Mouse (Mus musculus) limb, embryonic 11.5 days (tissue): ENCODE data around the gene Mtmr2. TPM values are rescaled to one million over a fixed set of nuclear protein-coding genes. Genes with fewer than 3 reads are reported as not detected.
"Not testable (repeated sequence)": the region's sequence is repeated elsewhere in the genome, so short reads cannot be mapped to it uniquely, and the experiment has no call there.

Source experiments
- ATAC-seq: fragments of 200-750 bp; cut with Nextera tagmentation; 2 replicates; pipeline ENCODE4 v1.8.0; 2017; ENCODE audit warnings: low read depth; ENCODE audit not compliant: insufficient number of reproducible peaks, low FRiP score, low TSS enrichment
- DNase-seq: peaks from one replicate; pipeline ENCODE4 v3.0.0-alpha.2; 2015; ENCODE audit warnings: low spot score
- H3K27ac ChIP-seq: fragments of 300-500 bp; sonication (generic); replicated peaks from 2 replicates; pipeline ENCODE4 v1.5.1; 2014; ENCODE audit warnings: low read depth, mild to moderate bottlenecking, low read length
- H3K27me3 ChIP-seq: fragments of 300-500 bp; sonication (generic); 2 replicates; pipeline ENCODE4 v1.6.1; 2014; ENCODE audit warnings: mild to moderate bottlenecking, low read length, mixed read lengths; ENCODE audit not compliant: control insufficient read depth, insufficient read depth
- H3K36me3 ChIP-seq: fragments of 300-500 bp; sonication (generic); 2 replicates; pipeline ENCODE4 v1.6.1; 2014; ENCODE audit warnings: mild to moderate bottlenecking, low read length, moderate library complexity, mixed read lengths; ENCODE audit not compliant: control insufficient read depth, insufficient read depth
- H3K4me1 ChIP-seq: fragments of 300-500 bp; sonication (generic); 2 replicates; pipeline ENCODE4 v1.6.1; 2014; ENCODE audit warnings: low read length, mixed read lengths; ENCODE audit not compliant: control insufficient read depth, insufficient read depth
- H3K4me2 ChIP-seq: fragments of 300-500 bp; sonication (generic); 2 replicates; pipeline ENCODE4 v1.6.1; 2014; ENCODE audit warnings: low read depth, mild to moderate bottlenecking, moderate library complexity; ENCODE audit not compliant: severe bottlenecking
- H3K4me3 ChIP-seq: fragments of 300-500 bp; sonication (generic); 2 replicates; pipeline ENCODE4 v1.5.1; 2014; ENCODE audit warnings: low read depth, low read length
- H3K9ac ChIP-seq: fragments of 300-500 bp; sonication (generic); 2 replicates; pipeline ENCODE4 v1.6.1; 2014; ENCODE audit warnings: mild to moderate bottlenecking, low read length
- H3K9me3 ChIP-seq: fragments of 300-500 bp; sonication (generic); 2 replicates; pipeline ENCODE4 v1.6.1; 2016; ENCODE audit warnings: low read length; ENCODE audit not compliant: control insufficient read depth
- WGBS: fragments of 180-500 bp; shearing (Covaris S2); extraction: QIAGEN DNeasy Blood & Tissue Kit; methylation state at CpG from one replicate; pipeline ENCODE4 v1.1.7; 2014; 5-methylcytosine and 5-hydroxymethylcytosine counted together
- polyA plus RNA-seq: library from polyadenylated mRNA; unstranded; fragments of >200 nt; fragmentation: Nextera tagmentation; extraction: Ambion mirVana; gene quantifications from 2 replicates; pipeline ENCODE4 v1.2.1, GENCODE M21; 2014

Gene Mtmr2
- polyA plus RNA-seq, 1 experiment from 2014 or later, result 89.5 TPM

DNA sequence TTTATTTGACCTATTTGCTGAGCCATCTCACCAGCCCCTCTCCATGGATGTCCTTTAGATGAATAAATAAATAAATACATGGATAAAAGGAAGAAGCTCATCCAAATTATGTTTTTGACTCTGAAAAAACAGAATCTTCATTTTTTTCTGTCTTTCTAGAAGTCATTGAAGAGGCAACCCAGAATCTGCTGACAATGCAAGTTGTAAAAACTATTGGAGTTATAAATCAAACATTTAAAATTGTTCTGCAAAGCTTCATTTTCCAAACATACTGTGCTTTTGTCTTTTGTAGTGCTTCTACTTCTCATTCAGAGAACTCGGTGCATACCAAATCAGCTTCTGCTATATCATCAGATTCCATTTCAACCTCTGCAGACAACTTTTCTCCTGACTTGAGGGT lies 33.8 kb downstream of the Mtmr2 start:
- 91% methylated on average over 1 of the region's 1 CpGs for WGBS
- H3K4me2 ChIP-seq, result no peak overlapping the region
- H3K9me3 ChIP-seq, result no peaks in the 10 kb centered on the region
- no peaks in the 10 kb centered on the region for H3K27me3 ChIP-seq
- H3K4me1 ChIP-seq, result no peaks in the 10 kb centered on the region
- no peak overlapping the region for H3K9ac ChIP-seq
- no peak for DNase-seq
- H3K27ac ChIP-seq, result no peak overlapping the region
- no peak for ATAC-seq
- no peak overlapping the region for H3K4me3 ChIP-seq
- no peaks in the 10 kb centered on the region for H3K36me3 ChIP-seq

DNA sequence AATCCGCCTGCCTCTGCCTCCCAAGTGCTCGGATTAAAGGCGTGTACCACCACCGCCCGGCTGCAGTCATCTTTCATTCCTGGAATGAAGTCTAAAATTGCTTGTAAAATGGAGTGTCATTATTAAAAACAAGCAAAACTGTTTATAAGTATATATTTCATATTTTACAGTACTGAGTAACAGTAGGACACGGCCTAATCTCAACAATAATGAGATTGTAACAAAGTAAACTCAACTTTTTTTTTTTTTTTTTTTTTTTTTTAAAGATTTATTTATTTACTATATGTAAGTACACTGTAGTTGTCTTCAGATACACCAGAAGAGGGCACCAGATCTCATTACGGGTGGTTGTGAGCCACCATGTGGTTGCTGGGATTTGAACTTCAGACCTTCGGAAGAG lies 42.7 kb downstream of the Mtmr2 start:
- H3K36me3 ChIP-seq, H3K9me3 ChIP-seq, H3K9ac ChIP-seq, H3K27me3 ChIP-seq, H3K4me3 ChIP-seq, H3K4me2 ChIP-seq, ATAC-seq, H3K4me1 ChIP-seq, H3K27ac ChIP-seq, DNase-seq: not testable (repeated sequence)
- WGBS, result 98% methylated on average over 7 of the region's 8 CpGs

- peaks cover 3% of the 10 kb centered on the region; the same call in 1 of the 2 replicates for H3K36me3 ChIP-seq
- no peak overlapping the region for H3K4me3 ChIP-seq
- H3K4me1 ChIP-seq, result no peaks in the 10 kb centered on the region
- H3K9ac ChIP-seq, result no peak overlapping the region
- no peak overlapping the region for H3K27ac ChIP-seq
- no peak for DNase-seq
- H3K4me2 ChIP-seq, result no peak overlapping the region
- ATAC-seq, result no peak
- WGBS, result 67% methylated on average over 1 of the region's 1 CpGs
- H3K9me3 ChIP-seq, result no peaks in the 10 kb centered on the region
- H3K27me3 ChIP-seq, result no peaks in the 10 kb centered on the region
Measured at GRCm38 (mm10) chr9:13794302-13794701, 46.1 kb downstream of the Mtmr2 start.

DNA sequence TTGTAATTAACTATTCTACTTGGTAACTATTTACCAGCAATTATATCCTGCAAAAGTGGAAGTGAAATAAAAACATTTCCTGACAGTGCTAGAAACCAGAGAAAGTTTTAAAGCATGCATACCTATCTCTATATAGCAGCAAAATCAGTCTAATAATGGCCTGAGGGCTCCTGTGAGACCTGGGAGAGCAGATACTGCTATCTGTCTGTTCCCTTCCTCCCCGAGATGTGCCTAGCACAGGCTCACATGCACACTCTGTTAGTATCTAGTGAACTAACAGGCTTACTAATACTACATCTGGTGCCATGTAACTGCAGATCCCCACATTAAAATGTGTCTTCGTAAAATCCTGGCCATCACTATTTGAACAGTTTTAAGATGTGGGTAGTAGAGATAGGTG lies 46.5 kb downstream of the Mtmr2 start:
- no peaks in the 10 kb centered on the region for H3K27me3 ChIP-seq
- no peaks in the 10 kb centered on the region for H3K9me3 ChIP-seq
- no peak overlapping the region for H3K4me3 ChIP-seq
- no peak overlapping the region for H3K27ac ChIP-seq
- H3K36me3 ChIP-seq, result peaks cover 5% of the 10 kb centered on the region; the same call in 1 of the 2 replicates
- H3K4me2 ChIP-seq, result no peak overlapping the region
- 93% methylated on average over 2 of the region's 2 CpGs for WGBS
- H3K4me1 ChIP-seq, result no peaks in the 10 kb centered on the region
- no peak overlapping the region for H3K9ac ChIP-seq
- ATAC-seq (no peak), DNase-seq (no peak)

GRCm38 (mm10) chr9:13804480-13804879 lies 56.3 kb downstream of the Mtmr2 start:
- H3K9ac ChIP-seq, result no peak overlapping the region
- no peaks in the 10 kb centered on the region for H3K4me1 ChIP-seq
- H3K27ac ChIP-seq, result no peak overlapping the region
- ATAC-seq (no peak), DNase-seq (no peak)
- H3K9me3 ChIP-seq, result no peaks in the 10 kb centered on the region
- H3K27me3 ChIP-seq, result no peaks in the 10 kb centered on the region
- no peak overlapping the region for H3K4me3 ChIP-seq
- no peak overlapping the region for H3K4me2 ChIP-seq
- peaks cover 3% of the 10 kb centered on the region for H3K36me3 ChIP-seq
- WGBS, result 89% methylated on average over 1 of the region's 1 CpGs

DNA sequence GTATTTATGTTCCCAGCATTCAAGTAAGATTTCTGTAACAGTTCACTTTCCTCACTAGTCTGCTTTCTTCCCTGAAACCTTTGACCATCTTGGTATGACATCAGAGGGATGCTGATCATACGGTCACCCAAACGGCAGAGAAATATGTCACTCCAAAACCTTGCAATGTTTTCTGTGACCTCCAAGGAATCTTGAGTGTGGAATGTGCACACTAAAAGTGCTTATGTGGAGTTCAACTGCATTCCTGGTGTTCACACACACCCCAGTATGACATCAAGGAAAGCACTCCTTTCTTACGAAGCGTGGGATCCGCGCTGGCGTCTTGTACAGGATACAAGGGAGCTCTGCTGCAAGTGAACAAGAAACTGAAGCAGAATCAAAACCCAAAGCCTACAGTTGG lies 58.6 kb downstream of the Mtmr2 start:
- Histone ChIP-seq H3K4me1 (no peaks in the 10 kb centered on the region), H3K4me2 (no peak overlapping the region)
- ATAC-seq, result no peak

DNA sequence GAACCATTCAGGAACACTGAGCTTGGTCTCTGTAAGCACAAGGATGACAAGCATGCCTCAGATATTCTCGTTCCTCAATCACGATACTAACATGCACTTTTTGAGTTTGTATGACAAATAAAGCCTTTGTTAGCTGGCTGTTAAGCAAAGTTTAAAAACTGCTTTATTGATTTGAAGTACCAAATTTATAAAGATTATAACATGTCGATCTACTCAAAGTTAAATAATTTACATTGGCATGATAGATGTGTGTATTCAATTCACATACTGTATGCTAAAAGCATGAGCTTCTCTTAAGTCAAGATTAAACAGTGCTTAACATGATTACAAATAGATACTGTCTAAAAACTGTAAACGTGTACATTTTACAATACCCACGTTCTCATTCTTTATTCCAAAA lies 59.4 kb downstream of the Mtmr2 start:
- ATAC-seq, result no peak
- WGBS, result 93% methylated on average over 5 of the region's 5 CpGs
- Histone ChIP-seq H3K4me1 (no peaks in the 10 kb centered on the region), H3K4me2 (no peak overlapping the region), H3K4me3 (no peak overlapping the region), H3K36me3 (peaks cover 18% of the 10 kb centered on the region; the same call in 1 of the 2 replicates), H3K27ac (no peak overlapping the region), H3K27me3 (no peaks in the 10 kb centered on the region), H3K9ac (no peak overlapping the region), H3K9me3 (no peaks in the 10 kb centered on the region)
- no peak for DNase-seq

More for the DNA sequence above, 58.6 kb downstream of the Mtmr2 start:
- DNase-seq, result no peak
- Histone ChIP-seq H3K9me3 (no peaks in the 10 kb centered on the region), H3K27me3 (no peaks in the 10 kb centered on the region), H3K9ac (no peak overlapping the region), H3K4me3 (no peak overlapping the region), H3K36me3 (peaks cover 15% of the 10 kb centered on the region; the same call in 1 of the 2 replicates), H3K27ac (no peak overlapping the region)
- WGBS, result 93% methylated on average over 7 of the region's 7 CpGs

DNA sequence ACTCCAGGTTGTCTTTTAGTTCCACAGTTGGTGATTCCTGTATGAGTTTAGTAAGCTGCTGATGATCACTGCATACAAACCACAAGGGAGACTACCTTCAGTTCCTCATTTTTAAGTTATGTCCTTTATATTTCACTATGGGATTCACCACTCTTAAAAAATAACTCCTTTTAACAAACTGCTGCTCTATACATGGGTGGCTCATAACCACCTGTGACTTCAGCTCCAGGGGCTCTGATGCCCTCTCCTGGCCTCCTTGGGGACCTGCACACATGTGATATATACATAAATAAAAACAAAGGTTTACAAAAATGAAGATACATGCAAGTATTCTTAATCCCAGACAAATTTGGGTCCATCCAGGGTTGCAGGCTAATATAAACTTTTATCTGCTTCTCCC lies 61.7 kb downstream of the Mtmr2 start:
- Histone ChIP-seq H3K9me3 (no peaks in the 10 kb centered on the region), H3K27me3 (no peaks in the 10 kb centered on the region), H3K4me2 (no peak overlapping the region), H3K4me3 (no peak overlapping the region), H3K4me1 (no peaks in the 10 kb centered on the region), H3K36me3 (peaks cover 18% of the 10 kb centered on the region; the same call in 1 of the 2 replicates), H3K27ac (no peak overlapping the region), H3K9ac (no peak overlapping the region)
- ATAC-seq, result no peak
- DNase-seq, result no peak

DNA sequence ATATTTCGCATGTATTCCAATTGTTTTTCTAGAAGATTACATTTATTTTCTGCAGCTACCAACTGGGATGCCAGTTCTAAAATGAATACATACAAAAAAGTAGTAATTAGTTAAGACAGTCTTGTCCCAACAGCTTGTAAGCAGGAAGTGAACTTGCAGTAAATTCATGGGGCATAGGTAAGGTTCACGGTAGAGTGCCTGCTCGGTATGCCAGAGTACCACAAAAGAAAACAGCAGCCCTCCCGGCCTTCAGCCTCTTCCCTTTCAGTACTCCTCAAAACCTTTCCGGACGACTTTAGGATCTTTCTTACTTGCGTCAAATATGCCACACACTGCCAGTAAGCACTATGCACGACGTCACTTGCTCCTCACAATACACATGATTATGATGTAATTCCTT lies 70.2 kb downstream of the Mtmr2 start:
- ATAC-seq (no peak), DNase-seq (no peak)
- Histone ChIP-seq H3K36me3 (peaks cover 18% of the 10 kb centered on the region; the same call in 1 of the 2 replicates), H3K27me3 (no peaks in the 10 kb centered on the region), H3K4me1 (no peaks in the 10 kb centered on the region), H3K9me3 (no peaks in the 10 kb centered on the region), H3K4me2 (no peak overlapping the region), H3K27ac (no peak overlapping the region), H3K9ac (no peak overlapping the region), H3K4me3 (no peak overlapping the region)
- WGBS, result 95% methylated on average over 9 of the region's 9 CpGs
